Mouse (Mus musculus) small intestine, adult 2 months (tissue): ENCODE results near the gene Slc22a3.

Experiments
- CTCF ChIP-seq: fragments of 200-500 bp; IDR thresholded peaks from 2 replicates; pipeline ENCODE4 v1.5.1; 2012; ENCODE audit warnings: low read depth, mild to moderate bottlenecking, control low read depth, inconsistent platforms, low read length, moderate library complexity, mixed read lengths; ENCODE audit not compliant: insufficient replicate concordance, insufficient read length; ENCODE audit errors: extremely low read depth
- POLR2A ChIP-seq: fragments of 200-500 bp; IDR thresholded peaks from 2 replicates; pipeline ENCODE4 v1.6.1; 2012; ENCODE audit warnings: low read depth, mild to moderate bottlenecking, control low read depth, inconsistent platforms, low read length, moderate library complexity

- TF ChIP-seq CTCF (no peak), POLR2A (no peak)
Observed at GRCm38 (mm10) chr17:12431707-12432106, 75.8 kb downstream of the Slc22a3 start.
